Mouse (Mus musculus): ENCODE data around the gene Epn2.

- TF ChIP-seq CTCF (IDR thresholded peaks at IDR 0.05; ENCODE audit: extremely low read depth, insufficient read depth, low read length) (no peak), POLR2A (IDR thresholded peaks at IDR 0.05; ENCODE audit: extremely low read depth, insufficient read depth, low read length) (no peak)
Measured at GRCm38 (mm10) chr11:61585421-61585820, 5.9 kb upstream of the Epn2 start.
